Mouse (Mus musculus) heart, embryonic 16.5 days (tissue): ENCODE data around the gene Trp53. TPM values are rescaled to one million over a fixed set of nuclear protein-coding genes. Genes with fewer than 3 reads are reported as not detected.

Source experiments
- ATAC-seq: fragments of 200-750 bp; cut with Nextera tagmentation; replicated peaks from 2 replicates; pipeline ENCODE4 v1.8.0; 2017; ENCODE audit warnings: moderate number of reproducible peaks; ENCODE audit not compliant: insufficient read depth, low FRiP score; ENCODE audit errors: extremely low read depth
- H3K27ac ChIP-seq: fragments of 300-500 bp; sonication (generic); 2 replicates; pipeline ENCODE4 v1.5.1; 2014; ENCODE audit warnings: mild to moderate bottlenecking, low read length, control low read depth, moderate library complexity
- H3K27me3 ChIP-seq: fragments of 300-500 bp; sonication (generic); 2 replicates; pipeline ENCODE4 v1.6.1; 2014; ENCODE audit warnings: low read length, mixed read lengths; ENCODE audit not compliant: control insufficient read depth, insufficient read depth
- H3K36me3 ChIP-seq: fragments of 300-500 bp; sonication (generic); 2 replicates; pipeline ENCODE4 v1.6.1; 2014; ENCODE audit not compliant: control insufficient read depth, insufficient read depth
- H3K4me1 ChIP-seq: fragments of 300-500 bp; sonication (generic); 2 replicates; pipeline ENCODE4 v1.6.1; 2014; ENCODE audit warnings: low read length, mixed read lengths; ENCODE audit not compliant: control insufficient read depth, insufficient read depth
- H3K4me2 ChIP-seq: fragments of 300-500 bp; sonication (generic); 2 replicates; pipeline ENCODE4 v1.6.1; 2014; ENCODE audit warnings: low read depth, mild to moderate bottlenecking, control low read depth, low read length
- H3K4me3 ChIP-seq: fragments of 300-500 bp; sonication (generic); 2 replicates; pipeline ENCODE4 v1.5.1; 2014; ENCODE audit warnings: mild to moderate bottlenecking, control low read depth, low read length
- H3K9ac ChIP-seq: fragments of 300-500 bp; sonication (generic); 2 replicates; pipeline ENCODE4 v1.6.1; 2014; ENCODE audit warnings: low read length, control low read depth
- H3K9me3 ChIP-seq: fragments of 300-500 bp; sonication (generic); replicated peaks from 2 replicates; pipeline ENCODE4 v1.6.1; 2016; ENCODE audit warnings: low read length; ENCODE audit not compliant: control insufficient read depth
- WGBS: fragments of 180-500 bp; shearing (Covaris S2); extraction: QIAGEN DNeasy Blood & Tissue Kit; methylation state at CpG from one replicate; pipeline ENCODE4 v1.1.7; 2014; 5-methylcytosine and 5-hydroxymethylcytosine counted together
- polyA plus RNA-seq: library from polyadenylated mRNA; unstranded; fragments of >200 nt; fragmentation: Nextera tagmentation; extraction: Ambion mirVana; gene quantifications from 2 replicates; pipeline ENCODE4 v1.2.1, GENCODE M21; 2015

Gene Trp53
- polyA plus RNA-seq, 1 experiment from 2014 or later, result 87.0 TPM

- under 1% methylated on average over 39 of the region's 39 CpGs for WGBS
- peak overlapping the region; percentile 79 for H3K4me2 ChIP-seq
- peak overlapping the region; percentile 96 for H3K27ac ChIP-seq
- H3K36me3 ChIP-seq, result peaks cover 2% of the 10 kb centered on the region; the same call in 1 of the 2 replicates
- peak overlapping the region; percentile 81 for H3K9ac ChIP-seq
- H3K4me1 ChIP-seq, result peaks cover 24% of the 10 kb centered on the region
- no peaks in the 10 kb centered on the region for H3K9me3 ChIP-seq
- H3K4me3 ChIP-seq, result peak overlapping the region; percentile 88
- ATAC-seq, result peak; percentile 85
- no peaks in the 10 kb centered on the region for H3K27me3 ChIP-seq
Measured at GRCm38 (mm10) chr11:69579128-69580017, 786 bp upstream of the Trp53 start.

GRCm38 (mm10) chr11:69580572-69581146 lies 500 bp downstream of the Trp53 start:
- no peak for ATAC-seq
- peaks cover 24% of the 10 kb centered on the region for H3K4me1 ChIP-seq
- H3K27ac ChIP-seq, result peak overlapping the region; percentile 96
- H3K27me3 ChIP-seq, result no peaks in the 10 kb centered on the region
- under 1% methylated on average over 25 of the region's 25 CpGs for WGBS
- no peaks in the 10 kb centered on the region for H3K9me3 ChIP-seq
- H3K4me3 ChIP-seq, result peak overlapping the region; percentile 88
- H3K36me3 ChIP-seq, result peaks cover 2% of the 10 kb centered on the region; the same call in 1 of the 2 replicates
- peak overlapping the region; percentile 79 for H3K4me2 ChIP-seq
- H3K9ac ChIP-seq, result peak overlapping the region; percentile 80

GRCm38 (mm10) chr11:69581147-69581688 lies 1.1 kb downstream of the Trp53 start:
- peak overlapping the region; percentile 79 for H3K4me2 ChIP-seq
- peaks cover 2% of the 10 kb centered on the region; the same call in 1 of the 2 replicates for H3K36me3 ChIP-seq
- peak overlapping the region; percentile 80 for H3K9ac ChIP-seq
- ATAC-seq, result peak; percentile 80
- no peaks in the 10 kb centered on the region for H3K9me3 ChIP-seq
- no peaks in the 10 kb centered on the region for H3K27me3 ChIP-seq
- 0% methylated on average over 36 of the region's 36 CpGs for WGBS
- peak overlapping the region; percentile 88 for H3K4me3 ChIP-seq
- H3K27ac ChIP-seq, result peak overlapping the region; percentile 96
- peaks cover 24% of the 10 kb centered on the region for H3K4me1 ChIP-seq

- H3K4me3 ChIP-seq, result peak overlapping the region; percentile 88
- peak overlapping the region; percentile 79 for H3K4me2 ChIP-seq
- 2% methylated on average over 8 of the region's 8 CpGs for WGBS
- no peaks in the 10 kb centered on the region for H3K27me3 ChIP-seq
- H3K36me3 ChIP-seq, result peaks cover 2% of the 10 kb centered on the region; the same call in 1 of the 2 replicates
- H3K27ac ChIP-seq, result peak overlapping the region; percentile 96
- ATAC-seq, result no peak
- H3K4me1 ChIP-seq, result peaks cover 24% of the 10 kb centered on the region
- H3K9me3 ChIP-seq, result no peaks in the 10 kb centered on the region
- H3K9ac ChIP-seq, result peak overlapping the region; percentile 80
Measured at GRCm38 (mm10) chr11:69581814-69582213, 1.7 kb downstream of the Trp53 start.

GRCm38 (mm10) chr11:69582230-69582805 lies 2.2 kb downstream of the Trp53 start:
- Histone ChIP-seq H3K9ac (peak overlapping the region; percentile 80), H3K4me1 (peaks cover 20% of the 10 kb centered on the region), H3K4me3 (peak overlapping the region; percentile 88), H3K9me3 (no peaks in the 10 kb centered on the region), H3K4me2 (peak overlapping the region; percentile 79), H3K36me3 (peaks cover 2% of the 10 kb centered on the region; the same call in 1 of the 2 replicates), H3K27me3 (no peaks in the 10 kb centered on the region), H3K27ac (no peak overlapping the region; the same call in 1 of the 2 replicates)
- ATAC-seq, result no peak
- WGBS, result 58% methylated on average over 9 of the region's 9 CpGs

GRCm38 (mm10) chr11:69584008-69584407 lies 3.8 kb downstream of the Trp53 start:
- H3K9me3 ChIP-seq, result no peaks in the 10 kb centered on the region
- no peak overlapping the region for H3K9ac ChIP-seq
- peaks cover 9% of the 10 kb centered on the region for H3K4me1 ChIP-seq
- WGBS, result 82% methylated on average over 7 of the region's 7 CpGs
- no peak for ATAC-seq
- no peak overlapping the region for H3K4me2 ChIP-seq
- H3K36me3 ChIP-seq, result peaks cover 18% of the 10 kb centered on the region
- no peak overlapping the region for H3K27ac ChIP-seq
- no peaks in the 10 kb centered on the region for H3K27me3 ChIP-seq
- H3K4me3 ChIP-seq, result no peak overlapping the region

GRCm38 (mm10) chr11:69584937-69585336 lies 4.8 kb downstream of the Trp53 start:
- Histone ChIP-seq H3K27ac (no peak overlapping the region), H3K4me1 (peaks cover 7% of the 10 kb centered on the region), H3K36me3 (peaks cover 28% of the 10 kb centered on the region), H3K4me2 (no peak overlapping the region), H3K27me3 (no peaks in the 10 kb centered on the region), H3K4me3 (no peak overlapping the region), H3K9ac (no peak overlapping the region), H3K9me3 (no peaks in the 10 kb centered on the region)
- no peak for ATAC-seq
- 95% methylated on average over 13 of the region's 13 CpGs for WGBS

GRCm38 (mm10) chr11:69585718-69586325 lies 5.7 kb downstream of the Trp53 start:
- no peak for ATAC-seq
- no peaks in the 10 kb centered on the region for H3K9me3 ChIP-seq
- H3K27me3 ChIP-seq, result no peaks in the 10 kb centered on the region
- no peak overlapping the region for H3K9ac ChIP-seq
- H3K27ac ChIP-seq, result no peak overlapping the region
- H3K4me3 ChIP-seq, result no peak overlapping the region
- peaks cover 35% of the 10 kb centered on the region for H3K36me3 ChIP-seq
- WGBS, result 65% methylated on average over 7 of the region's 7 CpGs
- peaks cover 7% of the 10 kb centered on the region for H3K4me1 ChIP-seq
- H3K4me2 ChIP-seq, result no peak overlapping the region
